Mouse (Mus musculus): ENCODE measurements around the gene Arnt. TPM values are rescaled to one million over a fixed set of nuclear protein-coding genes. Genes with fewer than 3 reads are reported as not detected.

Gene Arnt
- polyA plus RNA-seq, 1 experiment from 2014 or later, result 29.7 TPM

DNA sequence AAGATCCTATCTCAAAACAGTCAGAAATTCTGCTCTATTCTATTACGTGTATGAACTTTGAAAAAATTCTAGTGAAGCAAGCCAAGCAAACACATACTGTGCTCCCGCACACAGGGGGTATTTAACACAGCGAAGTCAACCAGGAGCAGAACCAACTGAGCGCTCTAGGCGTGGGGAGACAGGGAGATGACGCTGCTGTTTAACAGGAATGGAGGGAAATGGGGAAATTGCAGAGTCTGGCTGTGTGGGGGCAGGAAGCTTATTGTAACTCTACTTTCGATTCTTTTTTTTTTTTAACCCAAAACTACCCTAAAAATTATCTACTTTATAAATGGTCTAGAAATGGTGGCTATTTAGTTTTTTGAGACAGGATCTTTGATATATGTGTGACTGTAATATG lies 84.7 kb downstream of the Arnt start:
- Histone ChIP-seq H3K27ac (no peak overlapping the region), H3K4me3 (no peak overlapping the region), H3K36me3 (replicated peaks) (no peaks in the 10 kb centered on the region), H3K27me3 (ENCODE audit: poor library complexity, severe bottlenecking) (no peaks in the 10 kb centered on the region), H3K4me1 (peaks cover 4% of the 10 kb centered on the region), H3K9me3 (no peaks in the 10 kb centered on the region)
- DNase-seq (ENCODE audit: extremely low spot score, low spot score), result no peak
- WGBS, result 82% methylated on average over 7 of the region's 7 CpGs

DNA sequence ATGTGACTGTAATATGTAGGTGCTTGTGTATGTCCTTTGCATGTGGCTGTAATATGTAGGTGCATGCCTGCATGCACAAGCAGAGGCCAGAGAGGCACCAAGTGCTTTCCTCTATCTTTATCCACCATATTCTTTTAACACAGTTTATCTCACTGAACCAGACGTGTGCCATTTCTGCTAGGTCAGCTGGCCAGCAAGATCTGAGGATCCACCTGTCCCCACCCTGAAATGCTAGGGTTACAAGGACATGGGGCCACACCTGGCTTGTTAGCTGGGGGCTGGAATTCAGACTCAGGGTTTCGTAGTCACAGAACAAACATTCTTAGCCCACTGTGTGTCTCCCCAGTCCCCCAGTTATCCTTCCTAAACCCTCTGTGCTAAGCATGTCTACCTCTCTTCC lies 85.1 kb downstream of the Arnt start:
- Histone ChIP-seq H3K27me3 (ENCODE audit: poor library complexity, severe bottlenecking) (no peaks in the 10 kb centered on the region), H3K4me3 (no peak overlapping the region), H3K4me1 (peaks cover 4% of the 10 kb centered on the region), H3K36me3 (replicated peaks) (no peaks in the 10 kb centered on the region), H3K27ac (peak overlapping the region; percentile 63; the same call in 1 of the 2 replicates), H3K9me3 (no peaks in the 10 kb centered on the region)
- no peak for DNase-seq (ENCODE audit: extremely low spot score, low spot score)
- WGBS, result 79% methylated on average over 2 of the region's 2 CpGs

DNA sequence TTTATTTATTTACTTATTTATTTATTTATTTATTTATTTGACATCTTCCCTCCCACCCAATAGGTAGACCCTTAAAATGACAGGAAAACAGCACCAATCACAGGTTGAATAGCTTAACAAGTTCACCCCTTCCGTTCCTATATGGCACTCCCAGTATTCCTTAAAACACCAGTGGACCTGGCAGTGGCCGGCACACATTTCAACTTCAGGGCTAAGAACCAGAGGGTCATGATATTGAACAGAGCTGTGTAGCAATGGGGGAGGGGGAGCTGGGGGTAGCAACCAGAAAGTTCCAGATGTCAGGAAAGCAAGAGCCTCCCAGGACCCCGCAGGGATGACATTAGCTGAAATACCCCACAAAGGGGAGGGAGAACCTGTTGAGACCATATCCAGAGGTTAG lies 85.9 kb downstream of the Arnt start:
- no peak overlapping the region for H3K27ac ChIP-seq
- no peaks in the 10 kb centered on the region for H3K36me3 ChIP-seq (replicated peaks)
- H3K9me3 ChIP-seq, result no peaks in the 10 kb centered on the region
- DNase-seq (ENCODE audit: extremely low spot score, low spot score), result no peak
- no peak overlapping the region for H3K4me3 ChIP-seq
- H3K4me1 ChIP-seq, result peaks cover 4% of the 10 kb centered on the region
- WGBS, result 93% methylated on average over 3 of the region's 3 CpGs
- no peaks in the 10 kb centered on the region for H3K27me3 ChIP-seq (ENCODE audit: poor library complexity, severe bottlenecking)

DNA sequence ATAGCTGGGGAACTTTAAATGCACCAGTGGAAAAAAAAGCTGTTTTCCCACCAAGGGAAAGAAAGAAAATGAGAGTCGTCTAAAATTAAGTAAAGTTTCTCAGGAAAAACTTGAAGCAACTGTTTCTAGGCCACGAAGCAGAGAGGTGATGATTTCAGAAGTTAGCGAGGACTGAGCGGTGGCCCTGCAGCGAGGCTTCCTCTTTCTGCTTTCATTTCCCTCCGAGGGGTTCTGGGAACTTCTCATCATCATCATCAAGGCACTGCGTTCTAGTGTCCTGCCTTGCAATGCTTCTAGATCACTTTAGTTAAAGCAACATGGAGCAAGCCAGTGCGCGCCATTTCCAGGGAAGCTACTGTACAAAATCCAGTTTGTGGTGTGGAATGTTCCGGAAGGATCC lies 87.0 kb downstream of the Arnt start:
- no peak overlapping the region for H3K27ac ChIP-seq
- DNase-seq (ENCODE audit: extremely low spot score, low spot score), result no peak
- 91% methylated on average over 10 of the region's 10 CpGs for WGBS

DNA sequence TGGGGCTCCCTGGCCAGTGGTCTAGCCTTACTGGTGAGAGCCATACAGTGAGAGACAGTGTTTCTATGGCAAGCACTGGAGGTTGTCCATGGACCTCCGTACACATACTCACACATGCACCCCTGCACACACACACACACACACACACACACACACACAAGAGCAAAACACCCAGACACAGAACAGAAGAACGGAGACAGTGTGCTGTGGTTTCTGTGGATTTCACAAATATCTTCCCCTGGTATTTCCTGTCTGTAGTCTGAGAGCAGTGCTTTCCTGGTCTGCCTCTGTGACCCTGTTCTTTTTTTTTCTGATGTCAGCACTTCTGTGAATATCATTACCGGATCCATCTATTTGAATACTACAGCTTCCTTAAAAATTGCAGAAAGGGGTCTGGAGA lies 89.5 kb downstream of the Arnt start:
- Histone ChIP-seq H3K4me3 (no peak overlapping the region), H3K9me3 (no peaks in the 10 kb centered on the region), H3K27ac (no peak overlapping the region), H3K4me1 (no peaks in the 10 kb centered on the region), H3K27me3 (ENCODE audit: poor library complexity, severe bottlenecking) (no peaks in the 10 kb centered on the region), H3K36me3 (replicated peaks) (no peaks in the 10 kb centered on the region)
- DNase-seq (ENCODE audit: extremely low spot score, low spot score), result no peak
- WGBS, result 80% methylated on average over 3 of the region's 3 CpGs

More for the DNA sequence above, 87.0 kb downstream of the Arnt start:
- Histone ChIP-seq H3K4me1 (peaks cover 4% of the 10 kb centered on the region), H3K27me3 (ENCODE audit: poor library complexity, severe bottlenecking) (no peaks in the 10 kb centered on the region), H3K36me3 (replicated peaks) (no peaks in the 10 kb centered on the region), H3K9me3 (no peaks in the 10 kb centered on the region), H3K4me3 (no peak overlapping the region)

DNA sequence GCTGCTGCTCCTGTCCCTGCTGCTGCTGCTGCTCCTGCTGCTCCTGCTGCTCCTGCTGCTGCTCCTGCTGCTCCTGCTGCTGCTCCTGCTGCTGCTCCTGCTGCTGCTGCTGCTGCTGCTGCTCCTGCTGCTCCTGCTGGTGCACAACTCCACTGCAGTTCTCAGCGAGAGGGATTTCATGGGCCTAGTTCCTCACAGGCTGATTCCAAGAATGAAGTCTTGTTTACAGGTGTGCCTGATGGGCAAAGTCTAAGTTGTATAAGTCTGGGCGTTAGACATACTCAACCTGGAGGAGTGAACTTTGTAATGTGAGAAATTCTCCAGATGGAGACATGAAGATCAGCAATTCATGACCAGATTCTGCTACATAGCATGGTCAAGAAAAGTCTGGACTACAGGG lies 90.5 kb downstream of the Arnt start:
- no peak for DNase-seq (ENCODE audit: extremely low spot score, low spot score)
- Histone ChIP-seq H3K9me3 (no peaks in the 10 kb centered on the region), H3K4me1 (no peaks in the 10 kb centered on the region), H3K27ac (no peak overlapping the region), H3K27me3 (ENCODE audit: poor library complexity, severe bottlenecking) (no peaks in the 10 kb centered on the region), H3K4me3 (no peak overlapping the region), H3K36me3 (replicated peaks) (no peaks in the 10 kb centered on the region)
- 71% methylated on average over 2 of the region's 2 CpGs for WGBS

DNA sequence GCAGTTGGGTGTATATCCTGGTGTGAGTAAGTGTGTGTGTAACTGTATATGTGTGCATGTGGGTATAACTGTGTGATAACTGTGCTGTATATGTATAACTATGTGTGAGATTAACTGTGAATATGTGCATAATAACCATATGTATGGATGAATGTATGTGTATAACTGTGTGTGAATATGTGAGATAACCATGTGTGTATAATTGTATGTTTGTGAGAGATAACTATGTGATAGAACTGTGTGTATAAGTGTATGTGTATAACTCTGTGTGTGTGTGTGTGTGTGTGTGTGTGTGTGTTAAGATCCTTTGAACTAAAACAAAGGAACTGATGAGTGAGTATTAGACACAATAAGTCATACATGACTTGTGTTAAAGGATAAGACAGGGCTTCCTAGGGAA lies 91.9 kb downstream of the Arnt start:
- no peak overlapping the region for H3K27ac ChIP-seq
- H3K4me1 ChIP-seq, result no peaks in the 10 kb centered on the region
- H3K9me3 ChIP-seq, result no peaks in the 10 kb centered on the region
- no peaks in the 10 kb centered on the region for H3K36me3 ChIP-seq (replicated peaks)
- no peak overlapping the region for H3K4me3 ChIP-seq
- no peak for DNase-seq (ENCODE audit: extremely low spot score, low spot score)
- H3K27me3 ChIP-seq (ENCODE audit: poor library complexity, severe bottlenecking), result no peaks in the 10 kb centered on the region

DNA sequence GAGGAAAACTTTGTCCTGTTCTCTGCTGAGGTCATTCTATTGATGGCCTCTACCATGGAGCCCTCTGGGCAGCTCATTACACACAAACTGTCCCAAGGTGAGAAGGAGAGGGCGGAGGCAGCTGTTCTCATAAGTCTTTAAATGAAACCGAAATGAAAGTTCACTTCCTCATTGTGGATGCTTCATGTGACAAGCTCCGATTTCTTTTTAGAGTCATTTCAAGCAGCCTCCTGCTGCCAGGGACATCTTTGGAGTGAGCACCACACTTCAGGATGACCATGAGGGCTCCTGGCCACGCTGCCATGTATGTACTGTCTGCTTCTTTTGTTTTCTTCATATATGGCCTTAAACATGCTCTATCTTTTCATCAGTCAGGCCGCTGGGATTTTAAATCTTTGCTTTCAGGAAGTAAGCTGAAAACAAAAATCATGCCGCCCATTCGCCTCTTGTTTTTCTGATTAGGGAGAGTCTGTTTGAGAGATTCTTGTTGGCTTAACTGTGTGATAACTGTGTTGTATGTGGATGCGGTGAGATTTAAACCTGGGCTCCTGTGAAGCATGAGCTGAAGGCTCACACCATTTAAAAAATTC lies 92.5 kb downstream of the Arnt start, which contains the start of gene Ctss:
Gene Ctss, plus strand, starts transcription at position 165 of the 590 bp plus-strand sequence.
- WGBS, result 94% methylated on average over 8 of the region's 8 CpGs
- Histone ChIP-seq H3K9me3 (no peaks in the 10 kb centered on the region), H3K27ac (no peak within 1 kb of the TSS), H3K27me3 (ENCODE audit: poor library complexity, severe bottlenecking) (no peaks in the 10 kb centered on the region), H3K36me3 (replicated peaks) (no peaks in the 10 kb centered on the region), H3K4me1 (no peaks in the 10 kb centered on the region), H3K4me3 (no peak within 1 kb of the TSS)
- DNase-seq (ENCODE audit: extremely low spot score, low spot score), result no peak

DNA sequence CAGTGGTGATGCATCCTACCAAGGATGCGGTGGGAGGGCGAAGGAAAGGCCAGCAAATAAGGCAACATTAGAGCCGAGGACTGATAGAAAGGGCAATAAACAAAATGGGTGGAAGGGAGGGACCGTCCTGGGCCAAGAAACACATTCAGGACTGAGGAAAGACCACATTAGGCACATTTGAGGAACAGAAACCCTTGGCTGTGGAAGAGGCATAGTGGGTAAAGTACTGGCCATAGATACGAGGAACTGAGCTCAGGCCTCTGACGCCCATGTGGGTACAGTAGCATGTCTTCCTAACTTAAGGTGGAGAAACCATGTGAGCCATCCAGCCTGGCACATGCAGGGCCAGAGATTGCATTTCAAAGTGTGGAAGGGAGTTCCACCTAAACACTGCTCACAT lies 95.6 kb downstream of the Arnt start:
- H3K9me3 ChIP-seq, result no peaks in the 10 kb centered on the region
- no peaks in the 10 kb centered on the region for H3K36me3 ChIP-seq (replicated peaks)
- DNase-seq (ENCODE audit: extremely low spot score, low spot score), result no peak
- WGBS, result 89% methylated on average over 6 of the region's 6 CpGs
- H3K4me3 ChIP-seq, result no peak overlapping the region
- H3K4me1 ChIP-seq, result no peaks in the 10 kb centered on the region
- no peaks in the 10 kb centered on the region for H3K27me3 ChIP-seq (ENCODE audit: poor library complexity, severe bottlenecking)
- H3K27ac ChIP-seq, result no peak overlapping the region

DNA sequence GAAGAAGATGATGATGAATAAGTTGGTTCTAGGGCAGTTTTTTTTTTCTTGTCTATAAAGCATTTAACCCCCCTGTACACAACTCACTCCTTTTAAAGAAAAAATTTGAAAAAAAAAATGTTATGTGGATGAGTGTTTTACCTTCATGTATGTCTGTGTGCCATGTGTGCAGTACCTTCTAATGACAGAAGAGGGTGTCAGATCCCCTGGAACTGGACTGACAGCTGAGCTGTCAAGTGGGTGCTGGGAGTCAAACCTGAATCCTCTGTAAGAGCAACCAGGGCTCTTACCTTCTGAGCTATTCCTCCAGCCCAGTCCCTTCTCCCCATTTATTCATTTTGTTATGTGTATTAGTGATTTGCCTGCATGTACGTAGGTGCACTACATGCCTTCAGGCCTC lies 96.8 kb downstream of the Arnt start:
- 97% methylated on average over 1 of the region's 1 CpGs for WGBS
- H3K36me3 ChIP-seq (replicated peaks), result no peaks in the 10 kb centered on the region
- H3K27me3 ChIP-seq (ENCODE audit: poor library complexity, severe bottlenecking), result no peaks in the 10 kb centered on the region
- H3K4me3 ChIP-seq, result no peak overlapping the region
- H3K9me3 ChIP-seq, result no peaks in the 10 kb centered on the region
- DNase-seq (ENCODE audit: extremely low spot score, low spot score), result no peak
- no peaks in the 10 kb centered on the region for H3K4me1 ChIP-seq
- no peak overlapping the region for H3K27ac ChIP-seq

DNA sequence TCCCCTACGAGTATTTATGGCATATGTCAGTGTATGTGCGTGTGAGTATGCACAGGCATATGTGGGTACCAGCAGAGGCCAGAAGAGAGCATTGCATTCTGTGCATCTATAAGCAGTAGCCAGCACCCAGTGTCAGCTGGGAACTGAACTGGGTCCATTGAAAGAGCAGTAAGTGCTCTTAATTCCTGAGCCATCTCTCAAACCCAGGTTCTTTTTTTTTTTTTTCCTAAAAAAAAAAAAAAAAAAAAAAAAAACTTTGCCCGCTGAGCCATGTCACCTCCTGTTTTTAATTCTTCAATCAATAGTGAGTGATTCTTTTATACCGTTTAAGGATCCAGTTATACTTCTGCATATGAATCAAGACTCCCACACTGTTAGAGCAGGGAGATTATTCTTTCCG lies 99.2 kb downstream of the Arnt start:
- WGBS, result 89% methylated on average over 5 of the region's 5 CpGs
- H3K27ac ChIP-seq, result no peak overlapping the region
- DNase-seq (ENCODE audit: extremely low spot score, low spot score), result no peak
- no peaks in the 10 kb centered on the region for H3K27me3 ChIP-seq (ENCODE audit: poor library complexity, severe bottlenecking)
- no peak overlapping the region for H3K4me3 ChIP-seq
- H3K9me3 ChIP-seq, result no peaks in the 10 kb centered on the region
- H3K4me1 ChIP-seq, result no peaks in the 10 kb centered on the region
- H3K36me3 ChIP-seq (replicated peaks), result no peaks in the 10 kb centered on the region

DNA sequence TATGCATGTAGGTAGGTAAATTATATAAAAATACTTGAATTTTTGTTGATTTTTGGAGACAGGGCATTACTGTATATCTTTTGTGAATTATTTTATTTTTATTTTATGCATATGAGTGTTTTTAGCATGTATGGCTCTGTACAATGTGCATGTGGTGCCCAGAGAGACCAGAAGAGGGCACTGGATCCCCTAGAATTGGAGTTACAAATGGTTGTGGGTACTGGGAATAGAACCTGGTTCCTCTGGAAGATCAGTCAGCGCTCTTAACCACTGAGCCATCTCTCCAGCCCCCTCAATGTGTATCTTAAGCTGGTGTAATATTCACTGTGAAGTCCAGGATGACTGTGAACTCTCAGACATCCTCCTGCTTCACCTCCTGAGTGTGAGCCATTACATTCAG lies 100.7 kb downstream of the Arnt start:
- no peak for DNase-seq (ENCODE audit: extremely low spot score, low spot score)
- H3K9me3 ChIP-seq, result no peaks in the 10 kb centered on the region
- no peaks in the 10 kb centered on the region for H3K27me3 ChIP-seq (ENCODE audit: poor library complexity, severe bottlenecking)
- H3K36me3 ChIP-seq (replicated peaks), result no peaks in the 10 kb centered on the region
- no peak overlapping the region for H3K4me3 ChIP-seq
- H3K4me1 ChIP-seq, result no peaks in the 10 kb centered on the region
- 89% methylated on average over 1 of the region's 1 CpGs for WGBS
- no peak overlapping the region for H3K27ac ChIP-seq

DNA sequence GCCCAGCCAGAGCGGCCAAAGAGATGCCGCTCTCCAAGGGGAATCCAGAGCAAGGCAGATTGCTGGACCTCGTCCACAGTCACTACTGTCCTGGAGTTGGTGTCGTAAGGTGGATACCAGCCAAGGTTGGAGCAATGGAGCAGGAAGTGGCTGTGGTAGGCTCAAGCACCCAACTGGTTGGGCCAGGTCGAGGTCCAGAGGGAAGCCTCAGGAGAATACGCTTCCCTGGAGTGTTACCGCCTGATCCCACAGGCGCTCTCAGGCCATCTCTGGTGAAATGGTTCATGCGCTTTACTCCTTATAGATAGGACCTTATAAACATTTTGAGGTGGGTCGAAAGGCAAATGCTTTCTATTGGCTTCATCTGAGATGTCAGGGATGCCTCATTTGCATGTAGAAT lies 104.7 kb downstream of the Arnt start:
- Histone ChIP-seq H3K9me3 (no peaks in the 10 kb centered on the region), H3K27ac (no peak overlapping the region), H3K4me3 (no peak overlapping the region), H3K4me1 (no peaks in the 10 kb centered on the region), H3K27me3 (ENCODE audit: poor library complexity, severe bottlenecking) (no peaks in the 10 kb centered on the region), H3K36me3 (replicated peaks) (no peaks in the 10 kb centered on the region)
- no peak for DNase-seq (ENCODE audit: extremely low spot score, low spot score)
- WGBS, result 91% methylated on average over 10 of the region's 10 CpGs

DNA sequence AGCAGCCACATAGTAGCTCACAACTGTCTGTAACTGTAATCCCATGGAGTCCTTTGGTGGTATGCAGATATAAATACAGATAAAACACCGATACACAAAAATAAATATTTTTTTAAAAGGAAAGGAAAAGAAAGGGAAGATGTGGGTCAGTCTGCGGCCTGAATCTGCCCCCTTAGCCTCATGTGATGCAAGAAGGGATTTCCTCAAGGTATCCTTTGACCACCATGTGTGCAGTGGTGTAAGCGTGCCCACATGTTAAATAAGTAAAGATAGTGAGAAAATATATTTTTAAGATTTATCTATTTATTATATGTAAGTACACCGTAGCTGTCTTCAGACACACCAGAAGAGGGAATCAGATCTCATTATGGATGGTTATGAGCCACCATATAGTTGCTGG lies 105.6 kb downstream of the Arnt start:
- WGBS, result 89% methylated on average over 4 of the region's 4 CpGs

More for the DNA sequence above, 105.6 kb downstream of the Arnt start:
- no peaks in the 10 kb centered on the region for H3K4me1 ChIP-seq
- no peaks in the 10 kb centered on the region for H3K27me3 ChIP-seq (ENCODE audit: poor library complexity, severe bottlenecking)
- no peaks in the 10 kb centered on the region for H3K9me3 ChIP-seq
- no peaks in the 10 kb centered on the region for H3K36me3 ChIP-seq (replicated peaks)
- no peak overlapping the region for H3K27ac ChIP-seq
- H3K4me3 ChIP-seq, result no peak overlapping the region
- DNase-seq (ENCODE audit: extremely low spot score, low spot score), result no peak

Measured in forebrain, embryonic 10.5 days (tissue).